Mouse (Mus musculus) urinary bladder, postnatal 10 days (tissue): ENCODE measurements around the gene Olfr794.

Experiments used
- DNase-seq: peaks from one replicate; pipeline ENCODE4 v3.0.0; 2022; ENCODE audit warnings: low spot score

Olfr794 gene

DNA sequence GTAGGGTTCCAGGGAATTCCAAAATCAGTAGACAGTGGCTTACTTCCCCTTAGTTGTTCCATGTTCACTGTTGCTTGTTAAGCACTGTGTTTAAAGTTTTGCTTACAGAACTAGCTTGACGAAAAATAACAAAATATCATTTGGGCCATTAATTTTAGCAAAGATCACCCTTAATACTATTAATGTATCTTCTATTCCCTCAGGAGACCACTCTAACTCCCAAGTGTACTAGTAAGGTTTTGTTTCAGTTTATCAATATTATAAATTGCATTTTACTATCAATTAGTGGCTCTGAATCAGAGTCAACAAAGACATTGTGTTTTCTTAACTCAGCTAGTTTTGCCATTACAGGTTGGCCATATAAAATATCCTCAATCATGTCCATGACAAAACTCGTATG, at the start of gene Olfr794:
Olfr794 (plus strand) TSS at position 301 of the 400 bp plus-strand sequence.
- DNase-seq, result no peak

DNA sequence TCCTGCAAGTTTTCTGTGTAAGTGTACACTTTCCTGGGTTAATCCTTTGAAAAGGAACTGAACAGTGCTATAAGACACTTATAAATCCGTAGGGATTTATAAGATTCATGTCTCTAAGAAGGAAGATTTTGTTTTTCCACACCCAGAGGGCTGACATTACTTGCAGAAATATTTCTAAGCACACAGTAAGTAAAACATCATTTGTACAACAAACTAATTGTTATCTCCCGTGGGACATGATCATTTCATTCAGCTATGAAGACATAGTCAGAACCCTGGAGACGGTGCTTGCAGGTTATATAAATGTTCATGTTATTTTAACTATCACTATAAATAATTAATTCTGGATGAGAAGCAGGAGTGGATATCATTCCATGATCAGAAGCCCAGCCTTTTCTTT, 46.0 kb upstream of the Olfr794 start, which contains the start of gene Olfr791:
Olfr791 (plus strand) TSS at position 301 of the 400 bp plus-strand sequence.
- DNase-seq, result no peak

DNA sequence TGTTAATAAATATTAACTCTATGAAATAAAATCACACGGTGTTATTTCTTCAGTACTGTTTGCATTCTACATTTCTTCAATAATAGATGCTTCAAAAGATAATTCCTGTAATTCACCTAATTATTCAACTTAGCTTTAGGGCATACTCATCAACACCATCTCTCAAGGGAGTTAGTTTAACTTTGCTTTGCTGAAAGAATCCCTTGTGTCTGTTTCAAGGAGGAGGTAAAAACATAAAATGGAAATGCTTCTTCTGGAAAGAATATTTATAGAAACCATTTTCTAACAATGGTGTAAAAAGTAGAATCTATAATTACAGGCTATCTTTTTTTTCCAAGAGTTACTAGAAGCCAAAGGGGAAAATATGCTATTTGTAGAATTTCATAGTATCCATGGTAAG, 28.6 kb upstream of the Olfr794 start, which contains the start of gene Olfr792:
Olfr792 (plus strand) TSS at position 301 of the 400 bp plus-strand sequence.
- no peak for DNase-seq

DNA sequence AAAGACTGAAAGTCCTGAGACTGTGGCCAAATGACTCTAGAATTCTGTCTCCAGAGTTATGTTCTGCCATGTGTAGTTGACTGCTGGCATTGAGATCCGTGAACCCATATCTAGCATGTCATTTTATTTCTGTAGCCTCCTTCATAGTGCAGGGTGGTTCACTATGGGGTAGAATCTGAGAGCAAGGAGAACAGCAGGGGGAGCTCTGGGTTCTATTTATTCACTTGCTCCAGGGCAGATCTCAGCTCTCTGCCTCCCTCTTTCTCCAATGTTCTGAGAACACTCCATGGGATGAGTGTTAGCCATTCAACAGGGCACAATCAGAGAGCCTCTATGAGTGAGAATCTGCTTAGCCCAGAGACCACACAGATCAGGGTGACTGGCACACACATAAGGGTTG, 18.1 kb upstream of the Olfr794 start:
- no peak for DNase-seq

DNA sequence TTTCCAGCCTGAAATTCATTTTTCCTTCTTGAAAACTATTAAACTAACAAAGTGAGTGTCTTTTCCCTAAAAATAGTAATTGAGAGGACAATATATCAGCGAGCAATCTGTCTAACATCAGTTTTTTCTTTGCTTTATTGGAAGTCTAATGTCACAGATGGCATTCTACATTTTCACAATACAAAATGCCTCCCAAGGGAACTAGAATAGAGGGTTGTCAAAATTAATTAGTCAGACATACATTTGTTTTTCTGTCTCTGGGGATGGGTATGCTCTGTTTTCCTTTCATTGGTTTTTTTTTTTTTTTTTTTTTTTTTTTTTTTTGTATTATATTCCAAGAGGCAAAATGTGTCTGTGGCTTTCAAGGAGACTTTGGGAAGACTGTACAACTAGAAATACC, 9.6 kb downstream of the Olfr794 start:
- no peak for DNase-seq

DNA sequence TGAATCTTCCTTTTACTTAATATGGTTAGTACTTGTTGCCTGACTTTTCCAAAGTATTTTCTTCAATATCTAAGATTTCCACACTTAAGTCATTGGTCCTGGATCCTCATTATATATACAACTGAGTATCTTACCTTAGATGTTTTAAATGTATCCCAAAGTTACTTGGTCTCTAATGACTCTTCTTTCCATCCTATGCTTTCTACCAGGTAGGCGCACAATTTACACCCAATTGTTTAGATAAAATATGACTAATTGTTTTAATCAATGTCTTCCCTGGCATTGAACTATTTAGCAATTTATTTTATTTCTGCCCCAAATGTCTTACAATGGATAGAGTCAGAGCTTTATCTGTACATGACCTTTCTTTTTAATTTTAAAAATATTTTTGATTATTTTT, 45.0 kb downstream of the Olfr794 start, which contains the start of gene Olfr796:
Olfr796 (minus strand) TSS at position 101 of the 400 bp plus-strand sequence.
- DNase-seq, result no peak

DNA sequence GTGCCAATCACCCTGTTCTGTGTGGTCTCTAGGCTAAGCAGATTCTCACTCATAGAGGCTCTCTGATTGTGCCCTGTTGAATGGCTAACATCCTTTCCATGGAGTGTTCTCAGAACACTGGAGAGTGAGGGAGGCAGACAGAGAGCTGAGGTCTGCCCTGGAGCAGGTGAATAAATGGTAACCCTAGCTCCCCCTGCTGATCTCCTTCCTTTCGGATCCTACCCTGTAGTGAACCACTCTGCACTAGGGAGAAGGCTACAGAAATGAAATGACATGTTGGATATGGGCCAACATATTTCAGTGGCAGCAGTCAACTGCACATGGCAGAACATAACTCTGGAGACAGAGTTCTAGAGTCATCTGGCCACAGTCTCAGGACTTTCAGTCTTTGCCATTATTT, 54.3 kb downstream of the Olfr794 start:
- no peak for DNase-seq
